Mouse (Mus musculus): ENCODE data around the gene Angptl1. TPM values are rescaled to one million over a fixed set of nuclear protein-coding genes. Genes with fewer than 3 reads are reported as not detected.

The Angptl1 gene
- total and polyA plus RNA-seq, 3 experiments = 0.08 to 0.23 TPM; not detected in 1

GRCm38 (mm10) chr1:156854558-156854957 lies 16.2 kb downstream of the Angptl1 start:
- peaks cover 0 to 5% of the 10 kb centered on the region in 2 experiments; a peak in 2 of 4 replicates for H3K4me1 ChIP-seq (ENCODE audit: control insufficient read depth in 1 of 2, insufficient read depth in 2 of 2)
- TF ChIP-seq TBP (conservative IDR thresholded peaks at IDR 0.05; ENCODE audit: low read depth, low read length) (no peak), ZNF384 (IDR thresholded peaks at IDR 0.05; ENCODE audit: low read depth, low read length) (no peak), MEF2A (IDR thresholded peaks at IDR 0.05; ENCODE audit: borderline replicate concordance, low read depth, low read length) (no peak), MAX (IDR thresholded peaks at IDR 0.05; ENCODE audit: low read length) (no peak)
- H3K9ac ChIP-seq (ENCODE audit: insufficient read depth, low read depth) = no peak overlapping the region
- dilution Hi-C loops (cut with MboI; ENCODE audit: extremely low pct_ligation_motif_present, extremely low pct_unique_long_range_greater_than_20kb, low sequenced_read_pairs) (no loop called here), in situ Hi-C loops (cut with MboI; ENCODE audit: low pct_ligation_motif_present, low pct_unique_long_range_greater_than_20kb, low sequenced_read_pairs) (no loop called here)
- H3K79me2 ChIP-seq (replicated peaks; ENCODE audit: control insufficient read depth, extremely low read depth, insufficient read depth, poor library complexity, severe bottlenecking) = peaks cover 8% of the 10 kb centered on the region
- H3K36me3 ChIP-seq (replicated peaks in 1 of 2; ENCODE audit: control insufficient read depth in 1 of 2, insufficient read depth in 1 of 2, low read length in 1 of 2) = peaks cover 46 to 64% of the 10 kb centered on the region in 2 experiments
- DNase-seq (ENCODE audit: extremely low read depth) = no peak
- no peaks in the 10 kb centered on the region for H3K27me3 ChIP-seq (replicated peaks)
- H3K4me3 ChIP-seq (replicated peaks in 1 of 3; ENCODE audit: low read depth in 2 of 3, low read length in 2 of 3, poor library complexity in 1 of 3) = no peak overlapping the region
- no peak overlapping the region for H3K27ac ChIP-seq (ENCODE audit: insufficient read depth, low read depth)
- peaks cover 2% of the 10 kb centered on the region for H3K9me3 ChIP-seq (replicated peaks; ENCODE audit: low read length)
- H3K4me2 ChIP-seq (ENCODE audit: insufficient read depth, low read depth, poor library complexity, severe bottlenecking) = no peak overlapping the region

GRCm38 (mm10) chr1:156856666-156857065 lies 18.3 kb downstream of the Angptl1 start:
- peaks cover 46 to 64% of the 10 kb centered on the region in 2 experiments for H3K36me3 ChIP-seq (replicated peaks in 1 of 2; ENCODE audit: control insufficient read depth in 1 of 2, insufficient read depth in 1 of 2, low read length in 1 of 2)
- H3K4me1 ChIP-seq (ENCODE audit: control insufficient read depth in 1 of 2, insufficient read depth in 2 of 2) = peaks cover 3 to 23% of the 10 kb centered on the region in 2 experiments
- TF ChIP-seq TCF12 (IDR thresholded peaks at IDR 0.05; ENCODE audit: low read depth, low read length) = no peak
- TF ChIP-seq USF1 (IDR thresholded peaks at IDR 0.05; ENCODE audit: low read depth, low read length) = no peak
- no peak for TF ChIP-seq ETS1 (conservative IDR thresholded peaks at IDR 0.05; ENCODE audit: low read depth, low read length)
- no peak for TF ChIP-seq KAT2A (IDR thresholded peaks at IDR 0.05; ENCODE audit: insufficient replicate concordance, low read length)
- TF ChIP-seq CTCF (conservative IDR thresholded peaks at IDR 0.05 in 1 of 2, IDR thresholded peaks at IDR 0.05 in 1 of 2; ENCODE audit: low read depth in 2 of 2, low read length in 2 of 2) = no peak
- no peak for TF ChIP-seq POLR2A (IDR thresholded peaks at IDR 0.05; ENCODE audit: low read depth, low read length)
- TF ChIP-seq EP300 (IDR thresholded peaks at IDR 0.05; ENCODE audit: low read length) = no peak
- TF ChIP-seq ELF1 (IDR thresholded peaks at IDR 0.05; ENCODE audit: low read depth, low read length) = no peak
- TF ChIP-seq RAD21 (IDR thresholded peaks at IDR 0.05; ENCODE audit: low read depth, low read length) = no peak
- TF ChIP-seq E2F4 (IDR thresholded peaks at IDR 0.05; ENCODE audit: insufficient replicate concordance, low read depth, low read length) = no peak
- no peak for TF ChIP-seq MAFK (IDR thresholded peaks at IDR 0.05; ENCODE audit: insufficient replicate concordance, low read length)
- no peak for TF ChIP-seq ZC3H11A (IDR thresholded peaks at IDR 0.05; ENCODE audit: low read depth, low read length)
- no peak for TF ChIP-seq RCOR1 (conservative IDR thresholded peaks at IDR 0.05; ENCODE audit: low read depth, low read length)
- TF ChIP-seq MYC (IDR thresholded peaks at IDR 0.05; ENCODE audit: low read depth, low read length) = no peak
- TF ChIP-seq ZKSCAN1 (IDR thresholded peaks at IDR 0.05; ENCODE audit: borderline replicate concordance, low read depth, low read length) = no peak
- no peak for TF ChIP-seq JUN (IDR thresholded peaks at IDR 0.05; ENCODE audit: insufficient read depth, low read depth, low read length)
- no peak for TF ChIP-seq USF2 (conservative IDR thresholded peaks at IDR 0.05; ENCODE audit: low read depth, low read length)
- TF ChIP-seq JUND (conservative IDR thresholded peaks at IDR 0.05; ENCODE audit: low read depth, low read length) = no peak
- no peak for TF ChIP-seq BHLHE40 (IDR thresholded peaks at IDR 0.05; ENCODE audit: low read depth, low read length)
- H3K4me3 ChIP-seq (replicated peaks in 1 of 3; ENCODE audit: low read depth in 2 of 3, low read length in 2 of 3, poor library complexity in 1 of 3) = no peak overlapping the region
- no peak overlapping the region for H3K4me2 ChIP-seq (ENCODE audit: insufficient read depth, low read depth, poor library complexity, severe bottlenecking)
- H3K27ac ChIP-seq (ENCODE audit: insufficient read depth, low read depth) = no peak overlapping the region
- H3K27me3 ChIP-seq (replicated peaks) = no peaks in the 10 kb centered on the region
- no peak for DNase-seq (ENCODE audit: extremely low read depth)
- in situ Hi-C loops (cut with MboI; ENCODE audit: low pct_ligation_motif_present, low pct_unique_long_range_greater_than_20kb, low sequenced_read_pairs) = no loop called here
- no peak overlapping the region for H3K9ac ChIP-seq (ENCODE audit: insufficient read depth, low read depth)
- dilution Hi-C loops (cut with MboI; ENCODE audit: extremely low pct_ligation_motif_present, extremely low pct_unique_long_range_greater_than_20kb, low sequenced_read_pairs) = no loop called here
- H3K9me3 ChIP-seq (replicated peaks; ENCODE audit: low read length) = peaks cover 2% of the 10 kb centered on the region
- H3K79me2 ChIP-seq (replicated peaks; ENCODE audit: control insufficient read depth, extremely low read depth, insufficient read depth, poor library complexity, severe bottlenecking) = peaks cover 19% of the 10 kb centered on the region

Measured in CH12.LX (cell line).